Mouse (Mus musculus) frontal cortex, postnatal 10 days (tissue): ENCODE results near the gene Cttnbp2.

Experiments used
- DNase-seq, 2 experiments: peaks; one replicate each; pipeline ENCODE4 v3.0.0; 2022; ENCODE audit warnings: low spot score in 2 of 2, mixed read lengths in 1 of 2

The Cttnbp2 gene

DNA sequence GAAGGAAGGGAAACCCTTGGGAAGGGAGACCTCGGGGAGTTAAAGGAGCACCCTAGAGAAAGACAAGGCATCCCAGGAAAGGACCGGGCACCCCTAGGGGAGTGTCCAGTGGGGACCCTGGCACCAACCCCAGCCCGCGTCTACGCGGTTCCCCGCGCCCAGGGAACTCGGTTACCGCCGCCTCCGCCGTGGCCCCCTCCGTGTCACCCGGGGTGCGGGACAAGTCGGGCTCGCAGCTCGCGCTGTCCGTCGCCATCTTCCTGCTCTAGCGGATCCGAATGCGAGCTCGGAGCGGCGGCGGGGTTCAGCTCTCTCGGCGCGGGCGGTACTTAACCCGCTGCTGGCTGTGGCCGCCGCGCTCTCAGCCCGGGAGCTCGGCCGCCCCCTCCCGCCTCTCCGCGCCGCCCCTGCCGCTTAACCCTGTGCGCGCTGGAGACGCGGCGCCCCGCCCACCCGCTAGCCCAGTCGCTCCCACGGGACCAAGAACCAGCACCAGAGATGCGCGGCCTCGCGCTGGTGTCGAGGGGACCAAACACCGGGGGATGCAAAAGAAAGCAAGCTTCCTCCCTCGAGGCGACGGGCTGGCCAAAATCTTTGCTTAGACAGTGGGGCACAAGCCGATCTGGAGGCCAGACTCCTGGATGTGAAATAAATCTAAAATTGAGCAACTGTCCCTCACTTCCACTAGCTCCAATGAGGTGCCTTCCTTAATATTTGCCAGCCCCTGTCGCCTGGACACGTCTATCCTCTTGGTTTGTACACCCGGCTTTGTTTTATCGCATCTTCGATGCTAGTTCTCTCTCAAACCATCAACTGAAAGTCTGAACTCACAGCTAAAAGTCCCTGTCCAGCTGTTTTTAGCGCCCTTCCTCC lies at the start of gene Cttnbp2:
TSS of gene Cttnbp2 (minus strand) at position 364 of the 873 bp plus-strand sequence.
- DNase-seq = peak; percentile 61 to 79

DNA sequence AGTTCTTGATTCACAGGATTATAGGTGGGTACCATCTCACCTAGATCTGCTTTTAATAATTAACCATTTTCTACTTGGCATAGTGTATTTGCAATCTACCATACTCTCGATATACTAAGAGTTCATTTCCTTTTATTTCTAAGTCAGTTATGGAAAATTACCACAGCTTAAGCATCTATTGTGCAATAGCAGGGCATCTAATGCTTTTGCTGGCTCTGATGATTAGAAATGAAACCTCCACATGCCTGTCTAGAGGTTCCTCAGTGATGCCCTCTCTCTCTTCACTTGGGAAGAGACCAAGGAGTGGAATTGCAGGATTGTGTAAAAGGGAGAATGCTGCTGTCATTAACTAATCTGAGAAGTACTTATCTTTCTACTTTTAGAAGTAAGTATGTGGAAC lies 44.4 kb upstream of the Cttnbp2 start:
- no peak for DNase-seq

DNA sequence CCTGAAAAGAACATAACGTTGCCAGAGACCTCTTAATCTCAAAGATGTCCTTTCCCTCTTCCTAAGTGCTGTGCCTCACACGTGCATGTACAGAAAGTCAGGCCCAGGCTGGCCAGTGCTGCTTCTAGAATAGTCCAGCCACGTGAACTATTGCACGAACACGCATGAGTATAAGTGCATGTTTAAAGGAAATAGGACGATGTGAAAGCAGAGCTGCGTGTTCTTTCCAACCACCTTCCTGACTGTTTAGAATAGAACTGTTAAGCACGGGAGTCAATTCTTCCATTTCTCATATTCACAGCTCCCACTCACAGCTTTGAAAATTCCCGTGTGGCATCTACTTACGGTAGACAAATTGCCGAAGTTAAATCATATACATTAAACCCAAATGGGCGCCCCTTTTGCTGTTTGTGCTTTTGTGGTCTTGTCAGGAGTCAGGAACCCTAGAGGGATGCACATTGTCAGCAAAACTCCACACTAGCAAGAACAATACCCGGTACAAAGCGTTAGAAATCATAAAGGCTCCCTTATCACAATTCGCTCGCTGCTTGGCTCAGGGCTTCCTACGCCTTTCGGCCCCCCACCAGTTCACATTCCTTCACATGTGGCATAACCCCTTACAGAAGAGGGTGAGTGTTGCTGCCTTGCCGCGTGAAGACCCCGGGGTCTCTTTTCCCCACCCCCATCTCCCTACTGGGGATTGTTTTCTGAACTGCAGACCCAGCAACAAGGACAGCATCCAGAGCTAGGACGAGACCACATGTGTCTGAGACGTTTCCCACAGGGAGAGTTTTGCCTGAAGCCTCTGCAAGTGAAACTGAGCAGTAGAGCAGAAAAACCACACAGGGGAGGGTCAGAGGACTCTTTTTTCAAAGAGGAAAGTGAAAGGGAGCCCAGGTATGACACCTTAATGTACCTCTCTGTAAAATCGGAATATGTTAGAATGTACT lies 33.1 kb upstream of the Cttnbp2 start:
- no peak for DNase-seq

DNA sequence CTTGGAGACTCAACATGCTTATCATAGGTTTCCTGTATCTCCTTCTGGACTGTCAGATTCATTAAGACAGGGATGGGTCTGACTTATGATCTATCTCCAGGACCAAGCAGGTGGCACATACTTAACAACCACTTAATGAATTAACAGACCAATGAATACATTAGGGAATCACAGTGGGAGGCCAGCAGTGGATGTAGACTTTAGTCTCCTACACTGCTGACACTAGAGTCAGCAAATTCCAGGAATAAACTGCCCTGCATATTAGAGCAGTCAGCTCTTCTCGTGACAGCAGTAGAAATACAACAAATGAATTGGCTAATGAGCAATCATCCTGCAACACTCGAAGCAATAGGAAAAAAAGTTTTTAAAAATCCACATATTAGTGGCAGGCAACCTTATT lies 29.2 kb upstream of the Cttnbp2 start:
- no peak for DNase-seq

DNA sequence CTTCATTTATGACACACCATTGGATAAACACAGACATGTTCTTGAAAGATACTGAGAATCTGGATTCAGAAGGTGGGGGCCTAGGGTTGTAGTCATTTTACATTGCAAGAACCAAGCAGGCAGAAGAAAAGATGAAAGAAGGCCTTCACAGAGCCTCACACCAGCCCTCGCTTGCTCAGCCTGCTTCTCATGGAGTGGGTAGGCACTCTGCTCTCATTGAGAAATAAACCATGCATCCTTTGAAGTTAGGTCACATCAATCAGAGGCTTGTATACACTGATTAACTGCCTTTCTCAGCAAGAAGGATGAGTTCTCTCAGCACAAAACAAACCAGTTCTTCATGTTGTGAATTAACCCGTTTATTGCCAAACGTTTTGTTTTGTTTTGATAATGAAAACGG lies 25.8 kb upstream of the Cttnbp2 start:
- DNase-seq = no peak

DNA sequence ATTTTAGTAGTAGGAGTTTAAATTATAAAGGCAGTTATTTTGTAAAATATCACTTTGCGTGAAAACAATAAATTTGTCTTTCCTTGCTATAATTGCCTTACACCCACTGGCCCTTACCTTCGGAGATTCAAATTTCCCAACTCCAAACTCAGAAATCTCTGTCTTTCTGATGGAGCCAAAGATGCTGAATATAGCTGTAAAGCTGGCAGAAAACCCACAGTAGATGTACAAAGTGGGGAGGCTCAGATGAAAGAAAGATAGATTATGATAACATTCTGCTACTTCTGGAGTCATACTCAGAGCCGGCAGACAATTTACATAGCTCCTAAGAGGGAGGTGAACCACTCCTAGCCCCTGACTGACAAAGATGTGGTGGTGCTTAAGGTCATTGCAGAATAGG lies 15.8 kb upstream of the Cttnbp2 start:
- no peak for DNase-seq

DNA sequence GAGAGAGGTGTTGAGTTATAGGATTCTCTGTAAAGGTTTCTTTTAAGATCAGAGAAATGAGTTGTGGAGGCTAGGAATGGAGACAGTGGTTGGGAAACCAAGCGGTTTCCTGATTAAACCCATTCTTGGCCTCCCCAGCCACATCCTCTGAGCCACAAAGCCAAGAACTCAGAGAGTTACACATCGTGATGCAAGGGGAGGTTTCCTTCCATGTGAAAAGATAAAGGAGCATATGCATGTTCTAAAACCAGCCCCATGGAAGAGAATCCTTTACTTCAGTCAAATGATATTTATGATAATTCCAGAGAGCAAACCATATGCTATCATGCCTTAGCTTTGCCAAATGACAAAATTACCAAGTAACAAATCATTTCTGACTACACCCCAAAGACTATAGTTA lies 3.0 kb upstream of the Cttnbp2 start:
- no peak for DNase-seq

DNA sequence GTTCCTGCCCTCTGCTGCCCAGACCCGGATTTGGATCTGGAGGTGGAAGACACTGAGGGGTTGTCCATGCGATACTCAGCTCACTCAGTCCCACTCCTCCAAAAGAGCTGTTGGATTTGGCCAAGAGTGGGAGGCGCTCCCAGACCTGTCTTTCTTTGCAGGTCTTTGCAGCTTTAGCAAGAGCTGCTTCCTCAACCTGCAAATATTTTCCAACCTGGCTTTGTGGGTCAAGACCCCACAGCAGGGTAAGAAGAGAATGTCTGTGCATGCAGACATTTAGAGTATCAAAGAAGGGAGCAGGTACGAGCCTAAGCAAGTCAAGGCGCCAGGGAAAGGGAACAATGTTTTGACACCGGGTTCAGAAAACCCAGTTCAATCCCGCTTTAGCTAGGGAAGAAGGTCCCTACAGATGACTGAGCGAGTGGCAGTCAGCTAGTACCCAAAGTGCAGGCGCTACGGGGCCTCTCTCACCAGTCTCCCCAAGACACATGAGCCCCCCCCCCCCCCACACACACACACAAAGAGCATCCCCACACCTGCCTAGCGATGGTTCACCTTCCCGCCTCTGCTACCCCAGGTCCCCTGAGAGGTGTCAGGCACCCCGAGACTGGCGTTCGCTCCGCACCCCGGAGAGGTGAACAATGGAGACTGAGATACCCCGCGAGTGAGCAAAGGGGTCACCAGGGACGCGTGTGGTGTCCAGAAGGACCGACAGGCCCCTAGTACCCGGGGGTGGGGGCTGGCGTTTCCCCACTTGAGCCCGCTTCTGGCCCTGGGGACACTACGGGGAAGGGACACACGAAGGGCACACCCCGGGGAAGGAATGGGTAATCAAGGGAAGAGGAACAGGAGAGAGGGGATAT lies 801 bp downstream of the Cttnbp2 start:
- DNase-seq = peak; percentile 18 to 32

DNA sequence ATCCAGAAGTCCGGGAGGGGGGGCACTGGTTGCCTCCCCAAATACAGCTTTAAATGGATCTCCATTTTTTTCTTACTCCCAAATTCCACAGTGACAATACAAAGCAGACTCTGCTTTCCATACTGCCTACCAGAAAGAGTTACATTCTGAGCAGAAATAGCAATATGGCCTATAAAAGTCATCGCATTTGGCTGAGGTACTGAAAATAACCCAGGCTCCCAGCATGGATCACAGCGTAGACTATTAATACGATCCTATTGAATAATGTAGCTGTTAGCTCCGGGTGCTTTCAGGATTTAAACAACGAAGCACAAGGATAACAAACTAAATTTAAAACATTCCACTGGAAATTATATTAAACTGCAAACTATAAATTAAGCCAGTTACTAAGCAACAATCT lies 2.8 kb downstream of the Cttnbp2 start:
- DNase-seq = no peak

DNA sequence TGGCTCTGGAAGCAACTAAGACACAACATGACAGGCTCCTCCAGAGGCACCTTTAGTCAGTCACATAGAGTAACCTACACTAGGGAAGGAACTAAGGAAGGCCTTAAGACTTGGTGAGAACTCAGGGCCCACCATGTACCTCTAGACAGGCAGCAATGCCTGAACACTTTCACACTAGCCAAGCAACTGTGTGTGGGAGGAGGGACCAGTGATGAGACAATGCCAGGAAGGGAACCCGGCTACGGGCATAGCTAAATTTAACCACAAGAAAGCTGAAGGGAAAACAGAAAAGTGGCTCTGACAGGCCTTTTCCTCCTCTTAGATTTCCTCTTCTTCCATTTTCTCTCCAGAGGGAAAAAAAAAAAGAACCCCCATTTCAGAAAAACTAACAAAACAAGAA lies 6.6 kb downstream of the Cttnbp2 start:
- no peak for DNase-seq

DNA sequence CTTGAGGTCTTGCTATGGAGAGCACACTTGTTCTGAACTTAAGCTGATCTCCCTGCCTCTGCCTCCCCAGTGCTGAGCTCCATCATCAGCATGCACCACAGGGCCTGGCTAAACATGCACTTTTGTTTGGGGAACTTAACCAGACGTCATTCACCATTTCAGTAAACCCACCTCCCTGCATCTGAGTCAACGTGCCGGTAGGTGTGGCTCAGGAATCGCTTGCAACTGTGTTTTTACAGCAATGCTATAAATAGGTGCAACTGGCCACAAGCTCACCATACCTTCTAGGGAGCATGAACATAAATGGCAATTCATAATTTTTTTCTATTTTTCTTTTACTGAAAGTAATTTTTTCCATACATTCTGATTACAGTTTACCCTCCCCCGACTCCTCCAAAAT lies 14.8 kb downstream of the Cttnbp2 start:
- no peak for DNase-seq

DNA sequence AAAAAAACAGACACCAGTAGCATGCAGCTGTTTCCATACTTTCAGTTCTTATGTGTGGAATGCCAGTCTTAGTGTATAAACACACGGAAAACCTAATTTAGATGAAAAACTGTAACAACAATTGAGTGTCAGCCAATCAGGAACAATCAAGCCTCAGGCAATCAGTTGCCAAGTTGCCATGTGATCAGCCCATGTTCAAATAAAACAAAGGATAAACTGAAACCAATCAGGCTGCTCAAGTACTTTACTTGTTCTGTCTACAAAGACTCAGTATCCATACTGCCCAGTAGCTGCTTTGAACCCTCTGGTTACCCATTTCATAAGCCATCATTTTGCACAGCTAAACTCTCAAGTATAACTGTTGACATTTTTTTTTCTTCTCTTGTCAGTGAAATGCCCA lies 21.7 kb downstream of the Cttnbp2 start:
- DNase-seq = no peak

DNA sequence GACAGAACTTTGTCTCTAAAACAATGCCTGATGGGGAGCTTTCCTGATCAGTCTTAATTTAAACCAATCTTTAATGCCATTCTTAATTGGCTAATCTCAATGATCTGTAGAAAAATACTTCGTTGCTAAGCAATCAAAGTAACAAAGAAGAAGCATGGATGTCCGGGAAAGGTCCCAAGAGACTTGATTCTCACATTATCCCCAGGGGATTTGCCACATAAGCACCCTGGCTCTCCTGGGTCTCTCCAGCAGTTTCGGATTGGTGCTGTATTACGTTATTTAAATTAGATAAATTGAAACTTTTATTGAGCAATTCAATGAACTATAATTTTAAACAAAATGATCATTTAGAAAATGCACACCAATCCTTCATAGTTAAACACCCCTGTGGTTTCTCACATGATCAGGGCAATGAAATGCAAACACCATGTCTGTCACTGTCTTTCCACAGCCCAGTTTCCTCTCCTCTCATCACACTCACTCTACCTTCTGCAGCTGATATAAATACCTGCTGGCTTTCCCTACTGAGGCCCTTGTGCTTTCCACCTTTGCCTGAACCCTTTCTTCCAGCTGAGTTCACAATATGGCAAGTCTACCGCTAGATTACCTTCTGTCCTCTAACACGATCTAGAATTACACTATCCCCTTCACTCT lies 22.3 kb downstream of the Cttnbp2 start:
- no peak for DNase-seq

DNA sequence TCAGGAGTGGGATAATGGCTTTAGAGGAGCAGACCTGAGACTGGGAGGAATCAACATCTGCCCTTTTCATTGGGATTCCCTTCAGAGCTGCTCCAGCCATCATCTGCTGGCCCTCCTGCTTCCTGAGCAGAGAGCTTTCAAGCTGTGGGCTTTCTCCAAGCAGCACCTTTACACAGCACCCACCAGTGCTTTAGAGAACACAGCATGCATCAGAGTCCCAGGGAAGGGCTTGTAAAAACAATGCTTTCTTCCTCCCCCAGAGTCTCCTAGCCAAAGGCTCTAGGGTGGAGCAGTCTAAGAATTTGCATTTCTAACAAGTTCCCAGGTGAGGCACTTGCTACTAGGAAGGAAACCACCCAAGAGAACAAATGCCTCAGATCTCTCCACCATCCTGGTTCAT lies 29.6 kb downstream of the Cttnbp2 start:
- DNase-seq = no peak

DNA sequence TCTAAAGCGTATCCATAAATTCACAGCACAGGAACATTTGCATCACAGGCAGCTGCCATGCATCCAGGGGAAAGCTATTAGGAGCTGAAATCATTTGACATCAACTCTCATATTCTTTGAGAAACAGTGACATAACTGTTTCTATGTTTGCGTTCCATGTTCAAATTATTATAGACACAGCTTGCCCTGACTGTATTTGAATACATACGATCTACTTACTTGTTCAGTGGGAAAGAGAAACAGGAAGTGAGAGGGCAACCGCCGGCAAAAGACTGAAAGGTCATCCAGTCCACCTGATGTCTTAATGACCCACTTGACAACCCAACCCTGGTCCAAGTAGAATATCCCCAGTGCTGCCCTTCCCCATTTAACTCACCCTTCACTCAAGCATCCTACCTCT lies 30.6 kb downstream of the Cttnbp2 start:
- no peak for DNase-seq

DNA sequence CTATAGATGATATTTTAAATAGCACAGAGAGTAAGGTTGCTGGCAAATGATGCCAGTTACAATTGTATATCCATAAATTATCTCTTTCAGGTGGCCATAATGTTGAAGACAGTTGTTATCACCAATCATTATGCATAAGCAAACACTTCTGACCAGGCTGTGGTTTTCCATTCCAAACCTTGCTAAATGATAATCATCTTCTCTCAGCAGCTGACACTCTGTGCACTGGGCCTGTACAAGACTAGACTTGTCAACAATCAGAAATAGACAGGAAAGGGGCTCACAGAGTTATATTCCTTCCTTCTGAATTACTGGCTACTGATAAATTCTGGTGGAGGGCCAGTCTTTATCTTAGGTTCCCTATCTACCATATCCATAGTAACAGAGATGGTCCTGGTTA lies 32.1 kb downstream of the Cttnbp2 start:
- DNase-seq = no peak

DNA sequence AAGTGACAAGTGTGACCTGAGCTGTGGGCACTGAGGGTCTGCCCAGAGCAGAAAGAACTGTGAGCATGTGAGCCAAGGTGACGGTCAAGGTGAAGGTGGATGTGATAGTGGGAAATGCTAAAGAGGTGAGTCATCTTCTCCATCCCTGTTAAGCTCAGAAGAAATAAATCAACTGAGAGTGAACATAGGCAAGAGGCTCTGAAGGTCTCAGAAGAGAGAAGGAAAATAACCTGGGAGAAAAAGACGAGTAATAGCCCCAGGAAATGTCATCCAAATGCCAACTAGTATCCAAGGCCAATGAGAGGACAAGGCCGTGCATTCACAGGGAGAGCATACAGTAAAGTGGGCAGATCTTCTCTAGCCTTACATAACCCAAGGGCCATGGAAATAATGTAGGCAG lies 32.9 kb downstream of the Cttnbp2 start:
- no peak for DNase-seq

DNA sequence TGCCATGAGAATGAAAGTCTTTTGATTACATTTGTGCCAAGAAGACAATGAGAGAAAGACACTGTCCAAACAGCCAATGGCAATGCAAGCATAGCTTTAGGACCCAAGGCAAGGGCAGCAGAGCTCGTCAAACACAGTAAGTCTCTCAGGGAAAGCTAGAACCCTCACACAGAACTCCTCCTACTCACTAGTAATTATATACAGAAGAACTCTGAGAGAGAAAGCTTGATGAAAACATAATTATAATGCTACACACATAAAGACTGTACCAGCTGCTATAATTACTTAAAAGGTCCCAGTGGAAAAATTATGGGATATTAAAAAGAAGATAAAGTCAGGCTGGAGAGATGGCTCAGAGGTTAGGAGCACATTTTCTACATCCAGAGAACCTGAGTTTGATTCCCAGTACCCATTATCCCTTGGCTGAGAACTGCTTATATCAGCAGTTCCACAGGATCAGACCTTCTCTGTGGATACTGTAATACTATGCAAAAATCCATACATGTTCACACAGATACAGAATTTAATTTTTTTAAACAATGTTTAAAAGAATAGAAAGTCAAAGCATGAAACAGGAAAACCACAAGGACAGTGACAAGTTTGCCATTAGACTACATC lies 37.2 kb downstream of the Cttnbp2 start:
- DNase-seq = no peak

DNA sequence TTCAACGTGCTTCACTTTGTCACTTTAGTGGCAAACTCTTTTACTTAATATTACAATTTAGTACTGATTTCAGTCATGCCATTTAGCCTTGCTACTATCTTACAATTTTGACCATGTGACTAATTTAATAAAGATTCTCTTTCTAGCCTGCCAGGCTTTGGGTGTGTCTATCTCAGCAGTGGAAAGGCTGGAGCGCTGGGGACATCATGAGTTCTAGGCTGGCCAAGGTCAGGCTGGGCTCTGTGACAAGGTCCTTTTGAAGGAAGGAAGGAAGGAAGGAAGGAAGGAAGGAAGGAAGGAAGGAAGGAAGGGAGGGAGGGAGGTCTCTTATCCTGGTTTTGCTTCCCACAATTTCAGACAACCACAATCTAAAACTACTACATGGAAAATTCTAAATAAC lies 39.7 kb downstream of the Cttnbp2 start:
- no peak for DNase-seq

DNA sequence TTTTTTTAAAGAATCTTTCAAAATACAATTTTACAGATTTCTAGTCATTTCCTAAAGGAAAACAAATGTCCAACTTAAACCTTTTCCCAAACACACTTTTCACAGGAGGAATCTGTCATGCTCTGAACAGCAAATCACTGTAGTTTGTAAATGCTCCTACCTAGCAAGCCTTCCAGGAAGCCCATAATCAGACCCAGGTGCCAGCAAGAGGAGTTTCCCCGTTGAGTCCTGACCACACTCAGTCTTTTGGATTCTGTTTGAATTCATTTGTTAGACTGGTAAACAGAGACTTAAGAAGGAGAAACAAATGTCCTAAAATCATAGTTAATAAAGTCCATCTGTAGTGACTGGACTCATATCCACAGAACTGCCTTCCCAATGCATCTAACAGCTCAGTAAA lies 40.1 kb downstream of the Cttnbp2 start:
- no peak for DNase-seq

DNA sequence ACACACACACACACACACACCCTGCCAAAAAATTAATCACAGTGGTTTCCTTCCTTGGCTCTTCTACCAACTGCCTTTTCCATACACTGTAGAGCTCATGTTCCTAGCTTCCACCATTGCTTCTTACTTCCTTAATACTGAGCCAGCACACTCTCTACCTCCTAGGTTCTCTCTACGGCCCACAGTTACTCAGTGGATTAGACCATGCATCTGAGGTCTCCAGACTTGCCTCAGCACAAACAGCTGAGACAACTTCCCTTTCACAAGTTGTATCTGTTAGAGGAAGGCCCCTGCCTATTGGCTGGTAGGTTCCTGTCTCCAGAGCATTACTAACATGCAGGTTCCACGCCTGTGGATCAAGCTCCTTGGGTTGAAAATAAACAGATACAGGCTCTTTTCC lies 45.4 kb downstream of the Cttnbp2 start:
- DNase-seq = no peak
